Mouse (Mus musculus): Measurements from ENCODE around the gene Csn3. TPM values are rescaled to one million over a fixed set of nuclear protein-coding genes. Genes with fewer than 3 reads are reported as not detected.

Csn3 gene
- not detected in 2 replicates for total RNA-seq (2021)
- long read RNA-seq = 0 reads

GRCm38 (mm10) chr5:87925372-87925771 lies at the start of gene Csn3:
Gene Csn3 (plus strand): TSS chr5:87925579.
- no peak for DNase-seq

GRCm38 (mm10) chr5:87884729-87885128 lies 40.6 kb upstream of the Csn3 start, which contains the start of gene Odam:
Gene Odam (plus strand): TSS chr5:87885029.
- DNase-seq = no peak

- DNase-seq = no peak
Observed at GRCm38 (mm10) chr5:87931603-87932002, 6.2 kb downstream of the Csn3 start.

- DNase-seq = no peak
Observed at GRCm38 (mm10) chr5:87940752-87941151, 15.4 kb downstream of the Csn3 start.

- no peak for DNase-seq
Observed at GRCm38 (mm10) chr5:87942515-87942914, 17.1 kb downstream of the Csn3 start.

DNA sequence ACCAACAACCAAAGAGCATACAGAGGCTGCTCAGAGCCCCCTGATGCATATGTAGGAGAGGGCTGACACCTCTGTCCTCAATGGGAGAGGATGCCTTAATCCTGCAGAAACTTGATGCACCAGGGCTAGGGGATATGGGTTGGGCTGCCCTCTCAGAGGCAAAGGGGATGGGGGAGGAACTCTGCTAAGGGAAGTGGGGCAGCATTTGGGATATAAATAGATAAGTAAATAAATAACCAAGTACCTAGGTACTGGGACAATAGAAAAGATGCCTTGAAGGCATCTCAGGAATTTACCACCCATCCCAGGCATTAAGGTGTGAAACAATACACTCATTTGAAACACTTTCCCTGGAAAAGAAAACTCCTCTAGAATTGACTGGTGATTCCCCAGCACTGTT lies 26.5 kb downstream of the Csn3 start:
- DNase-seq = no peak

GRCm38 (mm10) chr5:87969201-87969600 lies 43.8 kb downstream of the Csn3 start, which contains the start of the genes 2310003L06Rik and Gm28434:
Gene 2310003L06Rik (plus strand): TSS chr5:87969459.
Gene Gm28434 (plus strand): TSS chr5:87969517.
- DNase-seq = no peak

DNA sequence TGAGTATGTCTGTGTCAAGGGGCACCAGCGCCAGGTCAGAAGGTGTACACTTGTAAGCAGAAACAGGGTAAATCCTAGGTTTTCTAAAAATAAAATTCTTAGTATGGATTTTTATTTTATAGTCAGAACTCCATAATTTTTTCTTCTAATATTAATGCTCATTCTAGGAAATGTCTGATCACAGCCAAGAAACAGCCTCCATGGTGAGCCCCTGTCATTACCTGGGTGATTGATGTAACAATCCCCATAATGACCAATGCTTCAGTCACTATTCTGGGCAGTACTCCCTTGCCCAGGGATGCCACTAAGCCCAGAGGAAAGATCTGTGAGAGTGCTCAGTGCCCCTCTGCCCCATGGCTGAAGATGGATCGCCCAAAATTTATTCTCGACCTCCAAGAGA lies 53.8 kb downstream of the Csn3 start, which contains the start of gene Cabs1:
TSS of gene Cabs1 (plus strand) at position 301 of the 400 bp plus-strand sequence.
- DNase-seq = no peak

Other genes with a start within 250 kb of the Csn3 start
- gene Csn2, start 225.9 kb upstream of the Csn3 start, total RNA-seq (2021) = not detected in 2 replicates
- gene Csn1s2a, start 151.0 kb upstream of the Csn3 start, total RNA-seq (2021) = not detected in 2 replicates
- not detected in 2 replicates for gene Csn1s2b, start 117.5 kb upstream of the Csn3 start, total RNA-seq (2021)
- not detected in 2 replicates for gene Prr27, start 99.9 kb upstream of the Csn3 start, total RNA-seq (2021)
- gene Odam, start 40.5 kb upstream of the Csn3 start, total RNA-seq (2021) = not detected in 2 replicates
- not detected in 2 replicates for gene 2310003L06Rik, start 43.9 kb downstream of the Csn3 start, total RNA-seq (2021)
- not detected in 2 replicates for gene Gm28434, start 43.9 kb downstream of the Csn3 start, total RNA-seq (2021)
- gene Cabs1, start 53.9 kb downstream of the Csn3 start, total RNA-seq (2021) = not detected in 2 replicates
- gene Smr3a, start 77.0 kb downstream of the Csn3 start, total RNA-seq (2021) = not detected in 2 replicates
- gene Smr2, start 161.0 kb downstream of the Csn3 start, total RNA-seq (2021) = not detected in 2 replicates
- gene Gm11116, start 186.0 kb downstream of the Csn3 start, total RNA-seq (2021) = not detected in 2 replicates
- gene Gm11115, start 228.5 kb downstream of the Csn3 start, total RNA-seq (2021) = not detected in 2 replicates

Measured in adrenal gland, postnatal 25 days (tissue).